ENCODE assay signal across 25 mouse cellular contexts in genomic region chr8:80607082-80607481, GRCm38 (mm10). TPM values are rescaled to one million over a fixed set of nuclear protein-coding genes. Genes with fewer than 3 reads are reported as not detected.
DNase-seq lines count a peak whose midpoint lies in the region; ATAC-seq lines count a peak whose summit lies in the region.
"Had no signal": no experiment of that assay in that cellular context is flagged by ENCODE, and none has a peak within 500 bp of the region (broad histone marks: within the 10 kb centered on the region; RNA-seq: fewer than 3 reads in every experiment).

No protein-coding gene starts in this region.

- ATAC-seq in midbrain, embryonic 11.5 days (ENCODE audit: low FRiP score), result no peak
- no peak for ATAC-seq in midbrain, embryonic 16.5 days
- peak; percentile 77 for ATAC-seq in common myeloid progenitor, adult 5-6 weeks (replicated peaks; ENCODE audit: low read depth, poor library complexity, severe bottlenecking)
- ATAC-seq in hematopoietic stem cell, adult 5-6 weeks (replicated peaks in 1 of 2; ENCODE audit: insufficient read depth in 1 of 2, low FRiP score in 2 of 2, low TSS enrichment in 1 of 2, low read depth in 1 of 2, poor library complexity in 2 of 2, severe bottlenecking in 2 of 2), result peak; percentile 21 to 53; a peak in 2 of 4 replicates
- peak; percentile 20; the same call in 1 of the 2 replicates for ATAC-seq in megakaryocyte progenitor cell, adult 5-6 weeks (replicated peaks; ENCODE audit: poor library complexity)
- ATAC-seq: activated CD4-positive, CD25-positive, alpha-beta regulatory T cell, adult 4 months; CD4-positive, CD25-positive, alpha-beta regulatory T cell, adult 4 months; Patski had no signal

- no peak overlapping the region for H3K27ac ChIP-seq in midbrain, embryonic 11.5 days (ENCODE audit: low read depth, low read length)
- no peak overlapping the region for H3K27ac ChIP-seq in midbrain, embryonic 16.5 days (ENCODE audit: low read length)

- no peak overlapping the region for H3K4me3 ChIP-seq in midbrain, embryonic 11.5 days (ENCODE audit: low read depth, low read length)
- H3K4me3 ChIP-seq in midbrain, embryonic 16.5 days (ENCODE audit: low read depth, low read length), result no peak overlapping the region

- no peaks in the 10 kb centered on the region for H3K9me3 ChIP-seq in midbrain, embryonic 11.5 days (ENCODE audit: control insufficient read depth, low read length)
- H3K9me3 ChIP-seq in midbrain, embryonic 16.5 days (replicated peaks; ENCODE audit: control insufficient read depth, low read length, poor library complexity, severe bottlenecking), result no peaks in the 10 kb centered on the region
- H3K9me3 ChIP-seq: G1E had no signal

- no peaks in the 10 kb centered on the region for H3K36me3 ChIP-seq in midbrain, embryonic 11.5 days (ENCODE audit: control insufficient read depth, insufficient read depth, low read length)
- H3K36me3 ChIP-seq in midbrain, embryonic 16.5 days (ENCODE audit: control insufficient read depth, insufficient read depth, low read length), result no peaks in the 10 kb centered on the region
- H3K36me3 ChIP-seq: G1E had no signal

- no peak overlapping the region for H3K4me2 ChIP-seq in midbrain, embryonic 11.5 days
- H3K4me2 ChIP-seq in midbrain, embryonic 16.5 days (ENCODE audit: low read length), result no peak overlapping the region

- no peak overlapping the region for H3K9ac ChIP-seq in midbrain, embryonic 11.5 days (ENCODE audit: low read length)
- no peak overlapping the region for H3K9ac ChIP-seq in midbrain, embryonic 16.5 days (ENCODE audit: low read depth, low read length)

- peaks cover 4% of the 10 kb centered on the region; the same call in 1 of the 2 replicates for H3K4me1 ChIP-seq in midbrain, embryonic 11.5 days (ENCODE audit: control insufficient read depth, insufficient read depth, low read length)
- peaks cover 4% of the 10 kb centered on the region; the same call in 1 of the 2 replicates for H3K4me1 ChIP-seq in midbrain, embryonic 16.5 days (ENCODE audit: control insufficient read depth, insufficient read depth, low read length)

- DNase-seq in midbrain, embryonic 11.5 days (ENCODE audit: low spot score, missing footprints), result peak; percentile 28
- no peak for DNase-seq in ovary, adult 18-20 months (ENCODE audit: low spot score)
- DNase-seq in testis, postnatal 10 days (ENCODE audit: low spot score), result no peak
- no peak for DNase-seq in cerebellum, adult 11 months
- DNase-seq: adrenal gland, adult 2 months; adrenal gland, adult 8-10 months; adrenal gland, postnatal 10 days; adrenal gland, postnatal 14 days; adrenal gland, postnatal 25 days; adrenal gland, postnatal 36 days; B cell, adult 2 months; cerebellum, adult 11-12 months; cerebellum, adult 18-20 months had no signal

- 94% methylated on average over 4 of the region's 4 CpGs for WGBS in midbrain, embryonic 11.5 days
- WGBS in midbrain, embryonic 16.5 days, result 94% methylated on average over 4 of the region's 4 CpGs

- peaks cover 16% of the 10 kb centered on the region for H3K27me3 ChIP-seq in midbrain, embryonic 11.5 days (ENCODE audit: control insufficient read depth, insufficient read depth, low read length)
- peaks cover 13% of the 10 kb centered on the region for H3K27me3 ChIP-seq in midbrain, embryonic 16.5 days (ENCODE audit: control insufficient read depth, insufficient read depth, low read depth, low read length)
- H3K27me3 ChIP-seq: CH12.LX had no signal

RNA-seq across cellular contexts. Expression of gene Frem3, which starts 3.8 kb away (rescaled TPM):
- 0.01 TPM in 1 of 2 replicates, not detected in the other for polyA plus RNA-seq in midbrain, embryonic 11.5 days (2014; fragmentation: Nextera tagmentation; extraction: Ambion mirVana)
- 0.09 and 0.16 TPM in 2 replicates for polyA plus RNA-seq in midbrain, embryonic 16.5 days (2015; fragmentation: Nextera tagmentation; extraction: Ambion mirVana)
- not detected in 2 replicates for total RNA-seq in common myeloid progenitor, adult 5-6 weeks (2017)
- total RNA-seq in hematopoietic stem cell, adult 5-6 weeks (2017), result not detected in 2 replicates
- 0.02 TPM in 1 of 2 replicates, not detected in the other for total RNA-seq in megakaryocyte progenitor cell, adult 5-6 weeks (2015)
- total RNA-seq in megakaryocyte progenitor cell, adult 5-6 weeks (2017), result not detected in 2 replicates
- total RNA-seq: adrenal gland, adult 18-20 months; adrenal gland, adult 2 months; adrenal gland, adult 8-10 months; adrenal gland, postnatal 10 days; adrenal gland, postnatal 14 days; adrenal gland, postnatal 25 days; adrenal gland, postnatal 36 days; CH12.LX; ES-E14 had no signal
- polyA plus RNA-seq: activated CD4-positive, CD25-positive, alpha-beta regulatory T cell, adult 4 months; adrenal gland, adult 2 months; C2C12; CD4-positive, CD25-positive, alpha-beta regulatory T cell, adult 4 months; G1E; Patski had no signal

Comparison
In these comparisons a context has a peak if more than half of its experiments do, and no peak if none do; other contexts are left out.
1. ATAC-seq: peak in common myeloid progenitor, adult 5-6 weeks (single experiment), hematopoietic stem cell, adult 5-6 weeks (2 of 2) and megakaryocyte progenitor cell, adult 5-6 weeks (single experiment); none in midbrain, embryonic 11.5 days (single experiment) and midbrain, embryonic 16.5 days (single experiment).